Comparison of ENCODE assay signal across 9 mouse cellular contexts in the genomic region with DNA sequence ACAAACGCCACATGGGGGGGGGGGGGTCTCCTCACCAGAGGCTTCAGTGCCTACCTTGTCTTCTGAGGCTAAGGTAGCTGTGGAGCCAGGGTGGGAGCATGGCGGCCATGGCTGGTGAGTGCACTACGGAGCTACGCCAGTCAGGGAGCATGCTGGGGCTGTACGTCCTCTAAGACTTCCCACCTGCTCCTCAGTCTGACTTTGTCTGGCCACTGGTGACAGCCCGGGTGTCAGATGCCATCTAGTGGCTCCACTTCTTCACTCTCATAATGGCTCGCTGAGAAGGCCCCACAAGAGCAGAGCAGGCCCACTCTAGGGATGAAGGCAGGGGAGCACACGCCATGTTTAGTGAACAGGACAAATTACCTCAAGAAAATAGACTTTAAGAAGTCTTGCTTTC. TPM values are rescaled to one million over a fixed set of nuclear protein-coding genes. Genes with fewer than 3 reads are reported as not detected.
DNase-seq lines count a peak whose midpoint lies in the region; ATAC-seq and TF ChIP-seq lines count a peak whose summit lies in the region.
"Had no signal": no experiment of that assay in that cellular context is flagged by ENCODE, and none has a peak within 500 bp of the region (broad histone marks: within the 10 kb centered on the region; RNA-seq: fewer than 3 reads in every experiment).

No protein-coding gene starts in this region.

- H3K36me3 ChIP-seq in kidney, embryonic 14.5 days (ENCODE audit: control insufficient read depth, insufficient read depth, low read length), result peaks cover 69% of the 10 kb centered on the region
- peaks cover 0 to 5% of the 10 kb centered on the region in 2 experiments; a peak in 2 of 4 replicates for H3K36me3 ChIP-seq in MEL (ENCODE audit: control insufficient read depth in 1 of 2, insufficient read depth in 2 of 2, low read length in 2 of 2)
- H3K36me3 ChIP-seq in hindbrain, embryonic 10.5 days, result peaks cover 98% of the 10 kb centered on the region
- peaks cover 56% of the 10 kb centered on the region for H3K36me3 ChIP-seq in small intestine, adult 2 months (ENCODE audit: control insufficient read depth, insufficient read depth, low read length)

- TF ChIP-seq EP300 in MEL (IDR thresholded peaks at IDR 0.05; ENCODE audit: low read depth in 1 of 2, low read length in 2 of 2), result no peak

- peak; percentile 26 for TF ChIP-seq RAD21 in MEL (IDR thresholded peaks at IDR 0.05; ENCODE audit: low read depth, low read length)

- H3K4me3 ChIP-seq in kidney, embryonic 14.5 days (ENCODE audit: low read length), result no peak overlapping the region
- H3K4me3 ChIP-seq in MEL (ENCODE audit: control insufficient read depth in 1 of 2, insufficient read depth in 1 of 2, low read depth in 2 of 2, low read length in 2 of 2), result no peak overlapping the region
- no peak overlapping the region for H3K4me3 ChIP-seq in hindbrain, embryonic 10.5 days
- no peak overlapping the region for H3K4me3 ChIP-seq in lung, adult 2 months (replicated peaks; ENCODE audit: extremely low read depth, low read depth, low read length)
- no peak overlapping the region for H3K4me3 ChIP-seq in small intestine, adult 2 months (ENCODE audit: low read depth, low read length)
- H3K4me3 ChIP-seq: limb, embryonic 15.5 days had no signal

- H3K4me1 ChIP-seq in kidney, embryonic 14.5 days (ENCODE audit: control insufficient read depth, insufficient read depth, low read length), result no peaks in the 10 kb centered on the region
- no peaks in the 10 kb centered on the region for H3K4me1 ChIP-seq in MEL (ENCODE audit: control insufficient read depth in 1 of 2, insufficient read depth in 2 of 2, low read length in 2 of 2)
- 0 out of 2 replicates have a peak, but pooled peaks cover 3% of the 10 kb centered on the region for H3K4me1 ChIP-seq in hindbrain, embryonic 10.5 days (replicated peaks)
- no peaks in the 10 kb centered on the region for H3K4me1 ChIP-seq in lung, adult 2 months (ENCODE audit: control insufficient read depth, insufficient read depth, low read length)
- no peaks in the 10 kb centered on the region for H3K4me1 ChIP-seq in small intestine, adult 2 months (ENCODE audit: control insufficient read depth, insufficient read depth, insufficient read length, low read length)
- H3K4me1 ChIP-seq: limb, embryonic 15.5 days had no signal

- TF ChIP-seq CTCF in MEL (IDR thresholded peaks at IDR 0.05 in 2 of 3, conservative IDR thresholded peaks at IDR 0.05 in 1 of 3; ENCODE audit: control insufficient read depth in 1 of 3, insufficient read depth in 1 of 3, low read depth in 2 of 3, low read length in 3 of 3, poor library complexity in 1 of 3, severe bottlenecking in 1 of 3), result peak in 2 of 3 experiments; percentile 40 to 46; a peak in 3 of 6 replicates
- TF ChIP-seq CTCF in lung, adult 2 months (IDR thresholded peaks at IDR 0.05; ENCODE audit: insufficient read depth, low read length), result peak; percentile 70
- peak; percentile 34; the same call in 1 of the 2 replicates for TF ChIP-seq CTCF in small intestine, adult 2 months (IDR thresholded peaks at IDR 0.05; ENCODE audit: extremely low read depth, insufficient read length, insufficient replicate concordance, low read depth, low read length)

- no peak for TF ChIP-seq POLR2A in MEL (IDR thresholded peaks at IDR 0.05; ENCODE audit: control insufficient read depth in 1 of 2, insufficient read depth in 1 of 2, low read depth in 1 of 2, low read length in 2 of 2, poor library complexity in 1 of 2)
- TF ChIP-seq POLR2A in lung, adult 2 months (IDR thresholded peaks at IDR 0.05; ENCODE audit: borderline replicate concordance, extremely low read depth, low read depth, low read length), result no peak
- TF ChIP-seq POLR2A in small intestine, adult 2 months (IDR thresholded peaks at IDR 0.05; ENCODE audit: low read depth, low read length), result no peak

- ATAC-seq in kidney, embryonic 14.5 days (ENCODE audit: low FRiP score, low TSS enrichment), result peak; percentile 55; the same call in 1 of the 2 replicates
- ATAC-seq in common myeloid progenitor, adult 5-6 weeks (replicated peaks; ENCODE audit: low read depth, poor library complexity, severe bottlenecking), result peak; percentile 69

- H3K27me3 ChIP-seq in kidney, embryonic 14.5 days (ENCODE audit: control insufficient read depth, insufficient read depth, low read length), result no peaks in the 10 kb centered on the region
- H3K27me3 ChIP-seq in MEL (ENCODE audit: control insufficient read depth in 1 of 2, insufficient read depth in 2 of 2, low read length in 2 of 2), result no peaks in the 10 kb centered on the region
- no peaks in the 10 kb centered on the region for H3K27me3 ChIP-seq in hindbrain, embryonic 10.5 days (ENCODE audit: insufficient read depth, poor library complexity, severe bottlenecking)
- no peaks in the 10 kb centered on the region for H3K27me3 ChIP-seq in small intestine, adult 2 months (ENCODE audit: control insufficient read depth, insufficient read depth, low read length)
- H3K27me3 ChIP-seq: limb, embryonic 15.5 days had no signal

- H3K4me2 ChIP-seq in kidney, embryonic 14.5 days (replicated peaks; ENCODE audit: low read depth, low read length), result no peak overlapping the region
- H3K4me2 ChIP-seq: limb, embryonic 15.5 days had no signal

- no peaks in the 10 kb centered on the region for H3K79me2 ChIP-seq in MEL (ENCODE audit: control insufficient read depth, insufficient read depth, low read length, poor library complexity)

- no peak overlapping the region for H3K9ac ChIP-seq in kidney, embryonic 14.5 days (ENCODE audit: low read depth, low read length)
- no peak overlapping the region for H3K9ac ChIP-seq in MEL (ENCODE audit: control insufficient read depth, low read depth, low read length, poor library complexity, severe bottlenecking)
- H3K9ac ChIP-seq: limb, embryonic 15.5 days had no signal

- WGBS in kidney, embryonic 14.5 days, result 69% methylated on average over 8 of the region's 8 CpGs
- WGBS in hindbrain, embryonic 10.5 days, result 72% methylated on average over 8 of the region's 8 CpGs
- 47% methylated on average over 8 of the region's 8 CpGs for WGBS in lung, adult 2 months
- WGBS in small intestine, adult 2 months, result 73% methylated on average over 8 of the region's 8 CpGs

- no peak for DNase-seq in kidney, adult 11 months
- no peak for DNase-seq in MEL (ENCODE audit: low read depth, low spot score)
- peak; percentile 35 for DNase-seq in hindbrain, embryonic 10.5 days (ENCODE audit: low spot score)
- no peak for DNase-seq in lung, adult 2 months
- no peak for DNase-seq in frontal cortex, postnatal 25 days (ENCODE audit: low spot score in 2 of 2)

- H3K9me3 ChIP-seq in kidney, embryonic 14.5 days (ENCODE audit: control insufficient read depth, low read length), result no peaks in the 10 kb centered on the region
- no peaks in the 10 kb centered on the region for H3K9me3 ChIP-seq in MEL (replicated peaks; ENCODE audit: insufficient read depth, low read length)
- no peaks in the 10 kb centered on the region for H3K9me3 ChIP-seq in hindbrain, embryonic 10.5 days
- H3K9me3 ChIP-seq: limb, embryonic 15.5 days had no signal

- H3K27ac ChIP-seq in kidney, embryonic 14.5 days (ENCODE audit: low read depth, low read length), result no peak overlapping the region
- H3K27ac ChIP-seq in MEL (ENCODE audit: control insufficient read depth, low read depth, low read length), result no peak overlapping the region
- H3K27ac ChIP-seq in hindbrain, embryonic 10.5 days, result no peak overlapping the region
- H3K27ac ChIP-seq in small intestine, adult 2 months (ENCODE audit: insufficient read depth, low read depth, low read length), result no peak overlapping the region
- H3K27ac ChIP-seq: limb, embryonic 15.5 days had no signal

TF ChIP-seq in MEL, 35 proteins besides CTCF, POLR2A, EP300 and RAD21:
- TF ChIP-seq JUND (IDR thresholded peaks at IDR 0.05; ENCODE audit: low read depth, low read length) (no peak), SMC3 (IDR thresholded peaks at IDR 0.05; ENCODE audit: low read depth, low read length) (peak; percentile 52)

RNA-seq across cellular contexts. Expression of gene N4bp1, which starts 41.2 kb away (rescaled TPM):
- polyA plus RNA-seq in kidney, embryonic 14.5 days (2014; fragmentation: Nextera tagmentation; extraction: Ambion mirVana), result 11.7 and 13.2 TPM in 2 replicates
- total RNA-seq in MEL (2012; rRNA removed), result 13.4 and 14.0 TPM in 2 replicates
- 10 to 100 TPM in 1 of 2 experiments, not detected in 1; 24.0 TPM for polyA plus RNA-seq in MEL (2012; ENCODE audit: insufficient read depth in 1 of 2, insufficient read length in 2 of 2, low read depth in 1 of 2, low replicate concordance in 2 of 2, missing spikeins in 1 of 2)
- total RNA-seq in common myeloid progenitor, adult 5-6 weeks (2017), result 15.8 and 16.1 TPM in 2 replicates
- polyA plus RNA-seq in hindbrain, embryonic 10.5 days (2016; fragmentation: Nextera tagmentation; extraction: Ambion mirVana), result 9.2 and 9.6 TPM in 2 replicates
- polyA plus RNA-seq in lung, adult 2 months (2012; rRNA removed), result 13.5 and 18.9 TPM in 2 replicates
- polyA plus RNA-seq in small intestine, adult 2 months (2012; rRNA removed), result 12.6 and 19.4 TPM in 2 replicates
